Mouse (Mus musculus) left cerebral cortex, adult 2 months (tissue): Measurements from ENCODE around the gene Fdps. TPM values are rescaled to one million over a fixed set of nuclear protein-coding genes. Genes with fewer than 3 reads are reported as not detected.

Experiments
- DNase-seq, 2 experiments: peaks; one replicate each; pipeline ENCODE4 v3.0.0; 2021 to 2022; ENCODE audit warnings: low spot score in 2 of 2, mixed read lengths in 1 of 2; ENCODE audit errors: extremely low spot score in 1 of 2
- H3K27ac ChIP-seq: fragments of 200-600 bp; 2 replicates; pipeline ENCODE4 v1.8.1; 2022
- H3K4me3 ChIP-seq: fragments of 200-600 bp; 2 replicates; pipeline ENCODE4 v1.8.1; 2022
- CTCF ChIP-seq: fragments of 200-600 bp; IDR thresholded peaks from 2 replicates; pipeline ENCODE4 v1.8.1; 2022; ENCODE audit warnings: antibody characterized with exemption, mild to moderate bottlenecking, moderate library complexity
- intact Hi-C: fragments of 180-260 bp; cut with DNase I; formaldehyde crosslinking; loops from one replicate; pipeline ENCODE4 v1.15.1; 2025
- total RNA-seq, 2 experiments: library from RNA; stranded (reverse); gene quantifications; 2 replicates each; pipeline ENCODE4 v1.2.3; 2021

Gene Fdps
- total RNA-seq, 2 experiments from 2014 or later = 78.1 to 79.6 TPM

DNA sequence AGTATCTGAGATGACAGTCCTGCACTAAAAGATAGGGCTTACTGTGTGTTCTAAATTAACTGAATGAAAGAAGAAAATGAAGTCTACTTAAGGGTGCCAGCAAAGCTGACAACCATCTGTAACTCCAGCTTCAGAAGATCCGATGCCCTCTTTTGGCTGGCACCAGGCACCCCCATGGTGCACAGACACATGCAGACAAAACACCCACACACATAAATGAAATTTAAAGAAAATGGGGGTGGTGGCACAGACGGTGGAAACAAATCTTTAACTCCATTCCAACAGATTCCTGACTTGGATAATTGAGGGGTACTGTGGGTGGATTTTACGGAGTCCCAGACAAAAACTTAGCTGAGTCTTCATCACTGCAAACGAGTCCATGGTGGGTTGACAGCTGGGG, 30.1 kb upstream of the Fdps start:
- H3K4me3 ChIP-seq = no peak overlapping the region; the same call in 1 of the 2 replicates
- no peak for TF ChIP-seq CTCF
- intact Hi-C loops = no loop called here
- peak; percentile 24 to 46 for DNase-seq
- H3K27ac ChIP-seq = no peak overlapping the region

- Histone ChIP-seq H3K27ac (no peak overlapping the region), H3K4me3 (no peak overlapping the region)
- intact Hi-C loops = no loop called here
- TF ChIP-seq CTCF = no peak
- no peak for DNase-seq
Observed at GRCm38 (mm10) chr3:89129908-89130307, 28.1 kb upstream of the Fdps start.

DNA sequence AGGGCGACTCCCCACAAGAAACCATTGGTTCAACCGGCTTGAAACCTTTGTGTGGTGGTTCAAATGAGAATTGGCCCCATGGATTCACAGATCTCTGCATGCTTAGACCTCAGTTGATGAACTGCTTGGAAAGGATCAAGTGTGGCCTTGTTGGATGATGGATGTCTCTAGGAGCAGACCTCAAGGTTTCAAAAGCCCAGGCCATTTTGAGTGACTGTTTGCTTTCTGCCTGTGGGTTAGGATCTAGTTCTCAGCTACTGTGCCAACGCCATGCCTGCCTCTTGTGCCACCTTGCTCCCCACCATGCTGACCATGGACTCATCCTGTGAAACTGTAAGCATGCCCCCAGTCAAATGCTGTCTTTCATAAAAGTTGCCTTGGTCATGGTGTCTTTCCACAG, 24.2 kb upstream of the Fdps start:
- intact Hi-C loops = no loop called here
- H3K27ac ChIP-seq = no peak overlapping the region

DNA sequence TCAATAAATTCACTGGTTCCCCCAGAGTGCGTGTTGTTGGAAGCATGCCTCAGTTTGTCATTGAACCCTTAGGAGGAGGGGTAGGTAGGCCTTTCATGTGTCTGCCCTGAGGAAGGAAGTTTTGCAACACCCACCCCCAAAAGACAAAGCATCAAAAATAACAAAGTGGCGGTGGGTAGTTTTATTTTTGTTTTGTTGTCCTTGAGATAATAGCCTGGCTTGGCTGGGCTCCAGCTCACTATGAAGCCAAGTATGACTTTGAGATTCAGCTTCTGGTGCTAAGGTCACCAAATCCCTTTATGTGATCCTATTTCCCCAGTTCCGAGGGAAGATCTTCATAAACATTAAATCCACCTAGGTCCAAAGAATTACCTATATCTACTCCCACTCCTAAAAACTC, 22.5 kb upstream of the Fdps start:
- TF ChIP-seq CTCF = no peak
- intact Hi-C loops = no loop called here
- no peak overlapping the region for H3K4me3 ChIP-seq
- no peak for DNase-seq
- no peak overlapping the region for H3K27ac ChIP-seq

More for the DNA sequence above, 24.2 kb upstream of the Fdps start:
- H3K4me3 ChIP-seq = no peak overlapping the region
- DNase-seq = no peak
- no peak for TF ChIP-seq CTCF

- intact Hi-C loops = no loop called here
- H3K27ac ChIP-seq = no peak overlapping the region
- TF ChIP-seq CTCF = no peak
Observed at GRCm38 (mm10) chr3:89123313-89123712, 21.6 kb upstream of the Fdps start.

GRCm38 (mm10) chr3:89115522-89115921, 13.8 kb upstream of the Fdps start:
- Histone ChIP-seq H3K4me3 (no peak overlapping the region), H3K27ac (no peak overlapping the region)
- intact Hi-C loops = loop anchor here (5.0 kb wide), 1 partner anchor 42 kb away; no protein-coding TSS in a partner anchor
- peak; percentile 58 for TF ChIP-seq CTCF
- DNase-seq = no peak

More at GRCm38 (mm10) chr3:89123313-89123712, 21.6 kb upstream of the Fdps start:
- H3K4me3 ChIP-seq = no peak overlapping the region
- no peak for DNase-seq

- DNase-seq = no peak
- H3K27ac ChIP-seq = no peak overlapping the region
- intact Hi-C loops = no loop called here
- no peak for TF ChIP-seq CTCF
- no peak overlapping the region for H3K4me3 ChIP-seq
Observed at GRCm38 (mm10) chr3:89113058-89113457, 11.3 kb upstream of the Fdps start.

DNA sequence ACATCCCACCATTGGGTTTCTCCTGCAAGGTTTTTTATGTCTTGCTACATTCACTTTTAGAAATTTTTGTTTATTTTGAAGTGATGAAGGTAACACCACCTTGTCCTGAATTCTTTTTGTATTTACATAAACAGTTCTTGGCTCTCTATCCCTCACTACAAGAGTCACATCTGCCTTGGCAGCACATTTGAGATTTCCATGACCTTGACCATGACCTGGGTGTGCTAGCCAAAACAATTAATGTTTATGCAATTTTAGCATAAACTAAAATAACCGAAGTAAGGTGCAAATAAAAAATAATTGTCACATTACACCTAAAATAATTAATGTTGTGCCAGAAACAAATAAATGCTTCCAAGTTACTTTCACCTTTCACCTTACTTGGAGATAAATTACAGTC, 6.4 kb upstream of the Fdps start:
- no peak for TF ChIP-seq CTCF
- intact Hi-C loops = no loop called here
- no peak overlapping the region for H3K27ac ChIP-seq
- DNase-seq = no peak
- H3K4me3 ChIP-seq = no peak overlapping the region

GRCm38 (mm10) chr3:89107545-89107944, 5.8 kb upstream of the Fdps start:
- H3K27ac ChIP-seq = no peak overlapping the region
- DNase-seq = no peak
- no peak for TF ChIP-seq CTCF
- H3K4me3 ChIP-seq = no peak overlapping the region
- intact Hi-C loops = no loop called here

DNA sequence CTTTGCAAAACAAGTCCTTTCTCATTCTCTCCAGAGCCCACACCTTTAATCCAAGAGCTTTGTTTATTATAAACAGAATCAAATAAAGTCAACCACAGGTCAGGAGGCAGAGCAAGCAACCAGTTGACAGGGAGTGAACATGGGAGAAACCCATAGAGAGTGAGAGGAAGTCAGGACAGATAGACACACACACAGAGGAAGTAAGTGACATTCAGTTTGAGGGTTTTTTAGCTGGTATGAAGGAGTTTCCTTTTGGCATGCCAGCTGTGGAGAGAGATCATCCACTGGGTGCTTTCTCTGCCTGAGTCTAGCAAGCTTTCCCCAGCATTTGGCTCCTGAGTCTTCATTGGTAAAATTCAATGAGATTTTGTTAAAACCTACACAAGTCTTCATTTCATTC, 5.1 kb upstream of the Fdps start:
- H3K4me3 ChIP-seq = no peak overlapping the region
- no peak overlapping the region for H3K27ac ChIP-seq
- intact Hi-C loops = no loop called here
- TF ChIP-seq CTCF = no peak
- DNase-seq = no peak

DNA sequence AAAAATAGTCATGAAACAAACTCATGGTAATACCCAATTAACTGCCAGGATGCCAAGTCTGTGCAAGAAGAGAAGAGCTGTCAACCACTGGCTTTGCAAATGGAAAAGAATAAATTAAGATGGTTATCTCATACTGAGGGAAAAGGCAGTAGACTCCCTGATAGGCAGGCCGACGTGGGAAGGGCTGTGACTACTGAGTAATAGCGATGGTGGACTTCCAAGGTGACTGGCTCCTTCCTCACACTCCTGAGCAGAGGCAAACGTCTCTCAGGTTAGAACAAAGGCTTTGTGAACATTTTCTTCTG, 1.5 kb upstream of the Fdps start:
- no peak for TF ChIP-seq CTCF
- DNase-seq = no peak
- no peak overlapping the region for H3K4me3 ChIP-seq
- no peak overlapping the region for H3K27ac ChIP-seq
- intact Hi-C loops = loop anchor here (5.0 kb wide), 1 partner anchor 54 kb away; no protein-coding TSS in a partner anchor

DNA sequence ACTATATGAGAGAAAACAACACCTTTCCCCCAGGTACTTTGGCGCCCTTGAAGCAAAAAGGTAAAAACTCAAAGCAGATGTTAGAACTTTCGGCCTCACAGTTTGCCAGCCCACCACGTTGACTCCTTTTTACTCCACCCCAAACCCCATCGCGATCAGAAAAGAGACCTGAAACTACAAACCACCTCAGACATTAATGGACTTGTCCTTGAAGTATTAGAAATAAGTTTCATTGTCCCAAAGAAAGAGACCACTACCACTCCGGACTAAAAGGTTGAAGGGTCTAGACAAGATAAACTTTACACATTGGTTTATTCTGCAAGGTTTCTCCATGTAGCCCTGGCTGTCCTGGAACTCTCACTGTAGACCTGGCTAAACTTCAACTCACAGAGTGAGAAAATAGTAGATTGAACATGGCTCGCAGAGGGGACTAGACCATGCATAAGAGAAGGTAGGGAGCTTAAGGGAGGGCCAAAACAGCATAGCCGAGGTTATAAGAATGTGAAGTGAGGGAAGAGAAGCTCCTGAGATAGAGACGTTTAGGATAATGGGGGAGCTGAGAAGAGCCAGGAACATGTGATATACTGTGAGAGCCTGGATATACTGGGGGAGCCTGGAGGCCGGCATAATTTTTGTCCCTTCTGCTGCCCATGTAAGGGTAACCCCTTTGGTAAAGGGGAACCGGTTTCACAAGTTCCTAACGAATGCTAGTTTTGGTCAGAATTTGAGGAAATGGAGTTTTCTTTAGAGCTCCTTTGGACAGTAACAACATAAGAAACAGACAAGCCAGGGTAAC, 934 bp upstream of the Fdps start:
- TF ChIP-seq CTCF = no peak
- intact Hi-C loops = loop anchor here (5.0 kb wide), 1 partner anchor 55 kb away; no protein-coding TSS in a partner anchor
- H3K4me3 ChIP-seq = peak overlapping the region; percentile 71; the same call in 1 of the 2 replicates
- no peak for DNase-seq
- H3K27ac ChIP-seq = peak overlapping the region; percentile 66

DNA sequence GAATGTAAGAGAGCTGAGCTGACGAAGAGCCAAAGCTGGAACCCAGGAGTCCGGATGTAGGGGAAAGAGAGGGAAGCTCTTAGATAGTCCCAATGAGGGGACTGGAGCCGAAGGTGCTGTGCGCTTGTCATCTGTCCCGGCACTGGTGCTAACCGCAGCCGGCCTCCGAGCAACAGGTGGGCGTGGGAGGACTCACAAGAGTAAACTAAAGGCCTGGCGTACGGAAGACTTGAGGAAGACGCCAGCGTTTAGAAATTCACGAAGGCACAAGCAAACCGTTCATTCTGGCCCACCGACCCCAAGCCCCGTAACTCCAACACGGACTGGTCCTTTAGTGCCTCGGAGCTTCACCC, 324 bp downstream of the Fdps start:
- Histone ChIP-seq H3K4me3 (peak overlapping the region; percentile 71), H3K27ac (peak overlapping the region; percentile 45; the same call in 1 of the 2 replicates)
- TF ChIP-seq CTCF = no peak
- DNase-seq = peak in 1 of 2 experiments; percentile 55
- intact Hi-C loops = loop anchor here (5.0 kb wide), 1 partner anchor 56 kb away; no protein-coding TSS in a partner anchor
